Mouse (Mus musculus) lung, adult 2 months (tissue): Measurements from ENCODE around the gene Cpa4.

Source experiments
- CTCF ChIP-seq: fragments of 200-500 bp; IDR thresholded peaks from 2 replicates; pipeline ENCODE4 v1.5.1; 2011; ENCODE audit warnings: mild to moderate bottlenecking, low read length, control low read depth; ENCODE audit not compliant: insufficient read depth
- POLR2A ChIP-seq: fragments of 200-500 bp; IDR thresholded peaks from 2 replicates; pipeline ENCODE4 v1.6.1; 2011; ENCODE audit warnings: low read depth, mild to moderate bottlenecking, control low read depth, low read length, borderline replicate concordance; ENCODE audit errors: extremely low read depth

- TF ChIP-seq CTCF (no peak), POLR2A (no peak)
Observed at GRCm38 (mm10) chr6:30554092-30554491, 14.1 kb upstream of the Cpa4 start.
